Mouse (Mus musculus): ENCODE measurements around the gene Kdm7a. TPM values are rescaled to one million over a fixed set of nuclear protein-coding genes. Genes with fewer than 3 reads are reported as not detected.

The Kdm7a gene
- polyA plus RNA-seq, 1 experiment from 2014 or later: 7.4 TPM

GRCm38 (mm10) chr6:39118456-39118881 is 88.1 kb downstream of the Kdm7a start:
- WGBS: 10% methylated on average over 49 of the region's 49 CpGs
- peak overlapping the region; percentile 70 for H3K4me3 ChIP-seq
- no peak overlapping the region for H3K27ac ChIP-seq (replicated peaks)
- no peaks in the 10 kb centered on the region for H3K36me3 ChIP-seq
- peak; percentile 7; the same call in 1 of the 2 replicates for ATAC-seq (replicated peaks)
- peak overlapping the region; percentile 63 for H3K4me2 ChIP-seq (replicated peaks)
- H3K9ac ChIP-seq (replicated peaks): peak overlapping the region; percentile 46
- 0 out of 2 replicates have a peak, but pooled peaks cover 7% of the 10 kb centered on the region for H3K9me3 ChIP-seq
- peaks cover 9% of the 10 kb centered on the region; the same call in 1 of the 2 replicates for H3K4me1 ChIP-seq
- peaks cover 42% of the 10 kb centered on the region for H3K27me3 ChIP-seq

DNA sequence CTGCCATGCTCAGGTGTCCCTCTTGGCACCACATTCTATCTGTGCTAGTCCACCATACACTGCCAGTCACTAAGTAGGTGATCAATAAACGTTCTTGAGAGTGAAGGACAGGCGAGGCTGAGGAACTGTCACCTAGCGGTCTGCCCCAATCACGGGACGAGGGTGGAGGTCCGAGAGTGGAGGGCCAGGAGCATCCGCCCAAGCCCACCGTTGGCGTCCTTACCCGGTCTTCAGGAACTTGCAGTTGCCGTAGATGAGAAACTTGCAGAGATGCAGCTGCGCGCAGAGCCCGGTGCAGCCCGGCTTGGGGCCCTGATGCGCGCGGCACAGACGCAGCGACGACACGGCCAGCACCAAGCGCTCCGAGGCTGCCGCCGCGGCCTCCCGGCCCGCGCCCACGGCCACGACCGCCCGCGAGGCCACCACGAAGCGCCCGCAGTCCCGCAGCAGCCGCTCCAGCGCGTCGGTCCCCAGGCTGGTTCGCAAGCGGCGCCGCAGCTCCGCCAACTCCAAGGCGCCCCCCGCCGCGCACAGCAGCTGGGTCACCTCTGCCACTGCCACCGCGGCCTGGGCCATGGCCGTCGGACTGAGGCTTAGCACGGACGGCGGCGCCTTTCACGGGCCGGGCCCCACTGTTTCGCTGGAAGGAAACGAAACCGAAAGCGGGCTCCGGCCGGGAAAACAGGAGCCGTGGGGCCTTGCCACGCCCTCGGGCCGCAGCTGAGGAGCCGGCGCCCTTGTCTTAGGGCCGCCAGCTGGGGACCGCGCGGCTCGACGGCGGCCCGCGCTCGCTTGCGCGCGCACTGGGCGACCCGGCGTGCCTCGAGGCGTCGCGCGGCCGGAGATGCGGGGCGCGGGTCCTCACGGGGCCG is 88.8 kb downstream of the Kdm7a start, which contains the start of gene Parp12:
Parp12 (minus strand) TSS at position 766 of the 872 bp plus-strand sequence.
- H3K27me3 ChIP-seq: peaks cover 42% of the 10 kb centered on the region
- 3% methylated on average over 100 of the region's 101 CpGs for WGBS

GRCm38 (mm10) chr6:39115438-39115837 is 91.2 kb downstream of the Kdm7a start:
- WGBS: 87% methylated on average over 1 of the region's 1 CpGs
- H3K27me3 ChIP-seq: peaks cover 42% of the 10 kb centered on the region

More for the DNA sequence above, 88.8 kb downstream of the Kdm7a start, which contains the start of gene Parp12:
- Histone ChIP-seq H3K36me3 (no peaks in the 10 kb centered on the region), H3K4me3 (peak within 1 kb of the TSS; percentile 70), H3K9me3 (0 out of 2 replicates have a peak, but pooled peaks cover 7% of the 10 kb centered on the region), H3K4me2 (replicated peaks) (peak within 1 kb of the TSS; percentile 63), H3K27ac (replicated peaks) (no peak within 1 kb of the TSS), H3K4me1 (peaks cover 9% of the 10 kb centered on the region; the same call in 1 of the 2 replicates), H3K9ac (replicated peaks) (peak within 1 kb of the TSS; percentile 46)
- ATAC-seq (replicated peaks): peak; percentile 86

GRCm38 (mm10) chr6:39113141-39113540 is 93.4 kb downstream of the Kdm7a start:
- Histone ChIP-seq H3K9ac (replicated peaks) (no peak overlapping the region), H3K4me2 (replicated peaks) (no peak overlapping the region), H3K27me3 (peaks cover 28% of the 10 kb centered on the region; the same call in 1 of the 2 replicates), H3K4me3 (no peak overlapping the region), H3K9me3 (no peaks in the 10 kb centered on the region), H3K27ac (replicated peaks) (no peak overlapping the region), H3K36me3 (no peaks in the 10 kb centered on the region), H3K4me1 (0 out of 2 replicates have a peak, but pooled peaks cover 5% of the 10 kb centered on the region)
- no peak for ATAC-seq (replicated peaks)
- WGBS: 85% methylated on average over 3 of the region's 3 CpGs

More at GRCm38 (mm10) chr6:39115438-39115837, 91.2 kb downstream of the Kdm7a start:
- Histone ChIP-seq H3K9me3 (0 out of 2 replicates have a peak, but pooled peaks cover 7% of the 10 kb centered on the region), H3K9ac (replicated peaks) (no peak overlapping the region), H3K36me3 (no peaks in the 10 kb centered on the region), H3K4me1 (peaks cover 9% of the 10 kb centered on the region; the same call in 1 of the 2 replicates), H3K4me2 (replicated peaks) (no peak overlapping the region), H3K4me3 (no peak overlapping the region), H3K27ac (replicated peaks) (no peak overlapping the region)
- no peak for ATAC-seq (replicated peaks)

GRCm38 (mm10) chr6:39112701-39113100 is 93.9 kb downstream of the Kdm7a start:
- Histone ChIP-seq H3K4me3 (no peak overlapping the region), H3K4me1 (0 out of 2 replicates have a peak, but pooled peaks cover under 1% of the 10 kb centered on the region), H3K27me3 (peaks cover 23% of the 10 kb centered on the region; the same call in 1 of the 2 replicates), H3K9ac (replicated peaks) (no peak overlapping the region), H3K4me2 (replicated peaks) (no peak overlapping the region), H3K27ac (replicated peaks) (no peak overlapping the region), H3K9me3 (no peaks in the 10 kb centered on the region), H3K36me3 (no peaks in the 10 kb centered on the region)
- no peak for ATAC-seq (replicated peaks)
- 95% methylated on average over 3 of the region's 3 CpGs for WGBS

- Histone ChIP-seq H3K4me1 (no peaks in the 10 kb centered on the region), H3K27me3 (no peaks in the 10 kb centered on the region), H3K9me3 (no peaks in the 10 kb centered on the region), H3K4me2 (replicated peaks) (no peak overlapping the region), H3K36me3 (no peaks in the 10 kb centered on the region), H3K27ac (replicated peaks) (no peak overlapping the region), H3K9ac (replicated peaks) (no peak overlapping the region), H3K4me3 (no peak overlapping the region)
- 53% methylated on average over 2 of the region's 2 CpGs for WGBS
- ATAC-seq (replicated peaks): no peak
These were observed 99.8 kb downstream of the Kdm7a start for GRCm38 (mm10) chr6:39106812-39107211.

- 86% methylated on average over 4 of the region's 4 CpGs for WGBS
- Histone ChIP-seq H3K9ac (replicated peaks) (no peak overlapping the region), H3K4me1 (no peaks in the 10 kb centered on the region), H3K9me3 (no peaks in the 10 kb centered on the region), H3K4me2 (replicated peaks) (no peak overlapping the region), H3K36me3 (no peaks in the 10 kb centered on the region), H3K4me3 (no peak overlapping the region), H3K27me3 (no peaks in the 10 kb centered on the region), H3K27ac (replicated peaks) (no peak overlapping the region)
- no peak for ATAC-seq (replicated peaks)
These were observed 102.0 kb downstream of the Kdm7a start for GRCm38 (mm10) chr6:39104631-39105030.

Other genes with a start within 250 kb of the Kdm7a start
- gene Parp12, start 88.4 kb downstream of the Kdm7a start, polyA plus RNA-seq (2015; fragmentation: Nextera tagmentation; extraction: Ambion mirVana): 2.5 and 2.9 TPM in 2 replicates
- gene Slc37a3, start 170.9 kb upstream of the Kdm7a start, polyA plus RNA-seq (2015; fragmentation: Nextera tagmentation; extraction: Ambion mirVana): 60.4 and 69.5 TPM in 2 replicates
- 0.15 and 0.20 TPM in 2 replicates for gene Rab19, start 174.4 kb upstream of the Kdm7a start, polyA plus RNA-seq (2015; fragmentation: Nextera tagmentation; extraction: Ambion mirVana)
- gene Mkrn1, start 213.7 kb upstream of the Kdm7a start, polyA plus RNA-seq (2015; fragmentation: Nextera tagmentation; extraction: Ambion mirVana): 220 and 247 TPM in 2 replicates